Comparison of ENCODE assay signal across 22 mouse cellular contexts in the genomic region with DNA sequence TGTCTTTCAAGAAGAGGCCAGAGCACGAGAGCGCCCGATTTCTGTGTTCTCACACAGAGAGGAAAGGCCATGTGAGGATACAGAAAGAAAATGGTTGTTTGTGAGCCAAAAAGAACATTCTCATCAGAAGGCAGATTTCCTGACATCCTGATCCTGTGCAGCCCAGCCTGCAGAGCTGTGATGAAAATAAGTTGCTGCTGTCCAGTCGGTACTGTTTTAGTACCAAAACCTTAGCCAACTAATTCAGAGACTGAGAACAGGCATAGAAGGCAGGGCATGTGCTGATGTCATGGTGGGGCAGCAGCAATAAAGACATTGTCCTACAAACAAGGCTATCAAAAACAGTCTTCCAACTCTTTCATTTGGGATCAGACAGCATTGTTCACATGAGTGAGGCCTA.
DNase-seq lines count a peak whose midpoint lies in the region; ATAC-seq and TF ChIP-seq lines count a peak whose summit lies in the region.
"Had no signal": no experiment of that assay in that cellular context is flagged by ENCODE, and none has a peak within 500 bp of the region (broad histone marks: within the 10 kb centered on the region; RNA-seq: fewer than 3 reads in every experiment).

No protein-coding gene starts in this region.

- TF ChIP-seq POLR2A in lung, adult 2 months (IDR thresholded peaks at IDR 0.05; ENCODE audit: borderline replicate concordance, extremely low read depth, low read depth, low read length), result no peak

- H3K36me3 ChIP-seq in heart, embryonic 10.5 days, result no peaks in the 10 kb centered on the region
- H3K36me3 ChIP-seq in lung, embryonic 14.5 days (ENCODE audit: insufficient read depth), result no peaks in the 10 kb centered on the region
- no peaks in the 10 kb centered on the region for H3K36me3 ChIP-seq in midbrain, embryonic 15.5 days (replicated peaks)
- H3K36me3 ChIP-seq: embryonic facial prominence, embryonic 13.5 days; forebrain, embryonic 15.5 days; G1E; limb, embryonic 13.5 days had no signal

- no peak overlapping the region for H3K27ac ChIP-seq in heart, embryonic 10.5 days
- no peak overlapping the region for H3K27ac ChIP-seq in lung, embryonic 14.5 days (ENCODE audit: low read depth)
- no peak overlapping the region for H3K27ac ChIP-seq in midbrain, embryonic 15.5 days
- H3K27ac ChIP-seq: embryonic facial prominence, embryonic 13.5 days; forebrain, embryonic 15.5 days; limb, embryonic 13.5 days; liver, embryonic 14.5 days; stomach, postnatal 0 days had no signal

- no peak for TF ChIP-seq CTCF in lung, embryonic 14.5 days (IDR thresholded peaks at IDR 0.05; ENCODE audit: low read depth)
- TF ChIP-seq CTCF in lung, adult 2 months (IDR thresholded peaks at IDR 0.05; ENCODE audit: insufficient read depth, low read length), result no peak

- no peaks in the 10 kb centered on the region for H3K9me3 ChIP-seq in heart, embryonic 10.5 days
- no peaks in the 10 kb centered on the region for H3K9me3 ChIP-seq in lung, embryonic 14.5 days (ENCODE audit: low read depth, low read length)
- H3K9me3 ChIP-seq in midbrain, embryonic 15.5 days, result no peaks in the 10 kb centered on the region
- H3K9me3 ChIP-seq: embryonic facial prominence, embryonic 13.5 days; forebrain, embryonic 15.5 days; limb, embryonic 13.5 days had no signal

- no peaks in the 10 kb centered on the region for H3K27me3 ChIP-seq in heart, embryonic 10.5 days (ENCODE audit: insufficient read depth, poor library complexity, severe bottlenecking)
- no peaks in the 10 kb centered on the region for H3K27me3 ChIP-seq in lung, embryonic 14.5 days (ENCODE audit: insufficient read depth, low read length)
- H3K27me3 ChIP-seq in midbrain, embryonic 15.5 days (replicated peaks), result no peaks in the 10 kb centered on the region
- H3K27me3 ChIP-seq: embryonic facial prominence, embryonic 13.5 days; forebrain, embryonic 15.5 days; limb, embryonic 13.5 days had no signal

- no peak overlapping the region for H3K4me3 ChIP-seq in heart, embryonic 10.5 days
- H3K4me3 ChIP-seq in lung, embryonic 14.5 days (ENCODE audit: low read depth, low read length), result no peak overlapping the region
- H3K4me3 ChIP-seq in lung, adult 2 months (replicated peaks; ENCODE audit: extremely low read depth, low read depth, low read length), result no peak overlapping the region
- no peak overlapping the region for H3K4me3 ChIP-seq in midbrain, embryonic 15.5 days
- H3K4me3 ChIP-seq: embryonic facial prominence, embryonic 13.5 days; forebrain, embryonic 15.5 days; limb, embryonic 13.5 days had no signal

- peak; percentile 4 to 11 for DNase-seq in cerebellum, postnatal 14 days
- no peak for DNase-seq in cerebellum, adult 18-20 months
- peak; percentile 1 to 10 for DNase-seq in heart, adult 9 months (ENCODE audit: low spot score in 2 of 2)
- no peak for DNase-seq in heart, embryonic 10.5 days (ENCODE audit: low spot score)
- peak; percentile 4 for DNase-seq in lung, embryonic 14.5 days
- no peak for DNase-seq in lung, adult 2 months
- DNase-seq in lung, postnatal 36 days, result peak; percentile 26
- DNase-seq: adrenal gland, postnatal 14 days; cerebellum, adult 8-10 months; layer of hippocampus, postnatal 36 days; right cerebral cortex, postnatal 4 days had no signal

- no peak for ATAC-seq in lung, embryonic 14.5 days (ENCODE audit: insufficient read depth)
- no peak for ATAC-seq in midbrain, embryonic 15.5 days (replicated peaks)
- ATAC-seq: activated CD4-positive, CD25-positive, alpha-beta regulatory T cell, adult 4 months; forebrain, embryonic 15.5 days; hindbrain, embryonic 16.5 days; intestine, embryonic 16.5 days had no signal

- no peaks in the 10 kb centered on the region for H3K4me1 ChIP-seq in heart, embryonic 10.5 days
- H3K4me1 ChIP-seq in lung, embryonic 14.5 days (ENCODE audit: insufficient read depth), result no peaks in the 10 kb centered on the region
- no peaks in the 10 kb centered on the region for H3K4me1 ChIP-seq in lung, adult 2 months (ENCODE audit: control insufficient read depth, insufficient read depth, low read length)
- H3K4me1 ChIP-seq in midbrain, embryonic 15.5 days, result no peaks in the 10 kb centered on the region
- H3K4me1 ChIP-seq: embryonic facial prominence, embryonic 13.5 days; forebrain, embryonic 15.5 days; limb, embryonic 13.5 days had no signal

- no peak overlapping the region for H3K9ac ChIP-seq in lung, embryonic 14.5 days
- H3K9ac ChIP-seq in midbrain, embryonic 15.5 days, result no peak overlapping the region
- H3K9ac ChIP-seq: embryonic facial prominence, embryonic 13.5 days; forebrain, embryonic 15.5 days; limb, embryonic 13.5 days; liver, embryonic 14.5 days had no signal

- H3K4me2 ChIP-seq in lung, embryonic 14.5 days, result no peak overlapping the region
- H3K4me2 ChIP-seq in midbrain, embryonic 15.5 days, result no peak overlapping the region
- H3K4me2 ChIP-seq: embryonic facial prominence, embryonic 13.5 days; forebrain, embryonic 15.5 days; limb, embryonic 13.5 days; midbrain, embryonic 11.5 days had no signal

- WGBS in heart, embryonic 10.5 days, result 80% methylated on average over 4 of the region's 4 CpGs
- 71% methylated on average over 4 of the region's 4 CpGs for WGBS in lung, embryonic 14.5 days
- WGBS in lung, adult 2 months, result 78% methylated on average over 4 of the region's 4 CpGs
- WGBS in midbrain, embryonic 15.5 days, result 90% methylated on average over 4 of the region's 4 CpGs

Comparison
In these comparisons a context has a peak if more than half of its experiments do, and no peak if none do; other contexts are left out.
1. DNase-seq: peak in cerebellum, postnatal 14 days (2 of 2), heart, adult 9 months (2 of 2), lung, embryonic 14.5 days (single experiment) and lung, postnatal 36 days (single experiment); none in cerebellum, adult 18-20 months (0 of 2), heart, embryonic 10.5 days (single experiment) and lung, adult 2 months (single experiment).